Comparison of ENCODE assay signal across 9 mouse cellular contexts in genomic region chr2:45171520-45172173, GRCm38 (mm10). TPM values are rescaled to one million over a fixed set of nuclear protein-coding genes. Genes with fewer than 3 reads are reported as not detected.
A peak's percentile ranks its signal among the peaks of the same experiment; 100 is the strongest.
DNase-seq lines count a peak whose midpoint lies in the region; ATAC-seq and TF ChIP-seq lines count a peak whose summit lies in the region.
"Had no signal": no experiment of that assay in that cellular context is flagged by ENCODE, and none has a peak within 500 bp of the region (broad histone marks: within the 10 kb centered on the region; RNA-seq: fewer than 3 reads in every experiment).

No protein-coding gene starts in this region.

- H3K27ac ChIP-seq in lung, postnatal 0 days (ENCODE audit: low read length), result no peak overlapping the region

- H3K9me3 ChIP-seq in lung, postnatal 0 days (ENCODE audit: low read length), result no peaks in the 10 kb centered on the region

- peak; percentile 74; the same call in 1 of the 2 replicates for TF ChIP-seq EP300 in lung, postnatal 0 days (IDR thresholded peaks at IDR 0.05)

- no peak for TF ChIP-seq CTCF in lung, postnatal 0 days (IDR thresholded peaks at IDR 0.05)

- peak; percentile 90 for ATAC-seq in lung, postnatal 0 days
- ATAC-seq: hindbrain, embryonic 16.5 days had no signal

- no peaks in the 10 kb centered on the region for H3K36me3 ChIP-seq in lung, postnatal 0 days (ENCODE audit: insufficient read depth, low read length)

- H3K9ac ChIP-seq in lung, postnatal 0 days (replicated peaks; ENCODE audit: low read depth), result no peak overlapping the region

- no peaks in the 10 kb centered on the region for H3K27me3 ChIP-seq in lung, postnatal 0 days (replicated peaks; ENCODE audit: insufficient read depth, low read length)

- H3K4me2 ChIP-seq in lung, postnatal 0 days (replicated peaks; ENCODE audit: low read depth, low read length), result no peak overlapping the region; the same call in 1 of the 2 replicates

- 35% methylated on average over 12 of the region's 12 CpGs for WGBS in lung, postnatal 0 days

- peak; percentile 44 for DNase-seq in embryo, embryonic 10 days (ENCODE audit: low spot score)
- DNase-seq in embryo, embryonic 9.5 days (ENCODE audit: extremely low spot score), result no peak
- DNase-seq in spleen, adult 12 weeks (ENCODE audit: low spot score), result peak; percentile 29
- DNase-seq in spleen, postnatal 14 days (ENCODE audit: low spot score in 2 of 2), result no peak
- DNase-seq in lung, postnatal 0 days (ENCODE audit: low spot score), result peak; percentile 50
- peak; percentile 31 for DNase-seq in yolk sac, embryonic 10.5 days (ENCODE audit: low spot score)
- DNase-seq in kidney, adult 18-20 months, result no peak
- DNase-seq in urinary bladder, postnatal 36 days (ENCODE audit: low spot score in 2 of 2), result no peak

- H3K4me1 ChIP-seq in lung, postnatal 0 days (ENCODE audit: insufficient read depth, low read depth, low read length), result no peaks in the 10 kb centered on the region

- H3K4me3 ChIP-seq in lung, postnatal 0 days (ENCODE audit: low read depth, low read length), result no peak overlapping the region

RNA-seq across cellular contexts. Expression of gene Zeb2, which starts 54.5 kb away (rescaled TPM):
- 36.4 and 44.9 TPM in 2 replicates for polyA plus RNA-seq in lung, postnatal 0 days (2015; fragmentation: Nextera tagmentation; extraction: Ambion mirVana)

Comparison
In these comparisons a context has a peak if more than half of its experiments do, and no peak if none do; other contexts are left out.
1. DNase-seq: peak in embryo, embryonic 10 days (single experiment), spleen, adult 12 weeks (single experiment), lung, postnatal 0 days (single experiment) and yolk sac, embryonic 10.5 days (single experiment); none in embryo, embryonic 9.5 days (single experiment), spleen, postnatal 14 days (0 of 2), kidney, adult 18-20 months (single experiment) and urinary bladder, postnatal 36 days (0 of 2).